Mouse (Mus musculus): ENCODE data around the gene Zfhx3. TPM values are rescaled to one million over a fixed set of nuclear protein-coding genes. Genes with fewer than 3 reads are reported as not detected.

Gene Zfhx3
- polyA plus RNA-seq, 1 experiment from 2014 or later: 27.5 TPM

- DNase-seq (ENCODE audit: low spot score) (no peak), ATAC-seq (replicated peaks; ENCODE audit: insufficient number of reproducible peaks, low FRiP score, low TSS enrichment, low read depth) (no peak)
- peaks cover 10% of the 10 kb centered on the region for H3K4me1 ChIP-seq (ENCODE audit: control insufficient read depth, insufficient read depth, low read length)
- 63% methylated on average over 15 of the region's 15 CpGs for whole genome bisulfite sequencing
- no peaks in the 10 kb centered on the region for H3K9me3 ChIP-seq (replicated peaks; ENCODE audit: control insufficient read depth, low read length)
- H3K4me2 ChIP-seq (ENCODE audit: low read depth, low read length): no peak overlapping the region
- no peaks in the 10 kb centered on the region for H3K27me3 ChIP-seq (ENCODE audit: control insufficient read depth, insufficient read depth, low read length)
- H3K9ac ChIP-seq (replicated peaks; ENCODE audit: low read length): no peak overlapping the region
- no peaks in the 10 kb centered on the region for H3K36me3 ChIP-seq (replicated peaks; ENCODE audit: control insufficient read depth, insufficient read depth, low read depth, low read length)
- no peak overlapping the region; the same call in 1 of the 2 replicates for H3K27ac ChIP-seq (replicated peaks; ENCODE audit: low read depth, low read length)
- H3K4me3 ChIP-seq (ENCODE audit: low read depth, low read length): no peak overlapping the region
Observed at GRCm38 (mm10) chr8:108903550-108903949, 961.1 kb downstream of the Zfhx3 start.

GRCm38 (mm10) chr8:108904288-108904971 is 962.0 kb downstream of the Zfhx3 start:
- no peaks in the 10 kb centered on the region for H3K27me3 ChIP-seq (ENCODE audit: control insufficient read depth, insufficient read depth, low read length)
- H3K27ac ChIP-seq (replicated peaks; ENCODE audit: low read depth, low read length): no peak overlapping the region
- H3K4me1 ChIP-seq (ENCODE audit: control insufficient read depth, insufficient read depth, low read length): peaks cover 10% of the 10 kb centered on the region
- ATAC-seq (replicated peaks; ENCODE audit: insufficient number of reproducible peaks, low FRiP score, low TSS enrichment, low read depth) (no peak), DNase-seq (ENCODE audit: low spot score) (no peak)
- H3K4me3 ChIP-seq (ENCODE audit: low read depth, low read length): no peak overlapping the region
- WGBS: 64% methylated on average over 11 of the region's 11 CpGs
- H3K36me3 ChIP-seq (replicated peaks; ENCODE audit: control insufficient read depth, insufficient read depth, low read depth, low read length): no peaks in the 10 kb centered on the region
- H3K9me3 ChIP-seq (replicated peaks; ENCODE audit: control insufficient read depth, low read length): no peaks in the 10 kb centered on the region
- no peak overlapping the region for H3K9ac ChIP-seq (replicated peaks; ENCODE audit: low read length)
- no peak overlapping the region for H3K4me2 ChIP-seq (ENCODE audit: low read depth, low read length)

- Histone ChIP-seq H3K27me3 (ENCODE audit: control insufficient read depth, insufficient read depth, low read length) (no peaks in the 10 kb centered on the region), H3K9ac (replicated peaks; ENCODE audit: low read length) (no peak overlapping the region), H3K4me2 (ENCODE audit: low read depth, low read length) (no peak overlapping the region), H3K4me3 (ENCODE audit: low read depth, low read length) (no peak overlapping the region), H3K27ac (replicated peaks; ENCODE audit: low read depth, low read length) (no peak overlapping the region; the same call in 1 of the 2 replicates), H3K9me3 (replicated peaks; ENCODE audit: control insufficient read depth, low read length) (no peaks in the 10 kb centered on the region), H3K4me1 (ENCODE audit: control insufficient read depth, insufficient read depth, low read length) (peaks cover 4% of the 10 kb centered on the region; the same call in 1 of the 2 replicates), H3K36me3 (replicated peaks; ENCODE audit: control insufficient read depth, insufficient read depth, low read depth, low read length) (no peaks in the 10 kb centered on the region)
- 83% methylated on average over 9 of the region's 9 CpGs for WGBS
- DNase-seq (ENCODE audit: low spot score) (no peak), ATAC-seq (replicated peaks; ENCODE audit: insufficient number of reproducible peaks, low FRiP score, low TSS enrichment, low read depth) (no peak)
Observed at GRCm38 (mm10) chr8:108908066-108908465, 965.6 kb downstream of the Zfhx3 start.

GRCm38 (mm10) chr8:108908540-108908939 is 966.1 kb downstream of the Zfhx3 start:
- H3K27me3 ChIP-seq (ENCODE audit: control insufficient read depth, insufficient read depth, low read length): no peaks in the 10 kb centered on the region
- no peak overlapping the region for H3K27ac ChIP-seq (replicated peaks; ENCODE audit: low read depth, low read length)
- H3K4me2 ChIP-seq (ENCODE audit: low read depth, low read length): no peak overlapping the region
- DNase-seq (ENCODE audit: low spot score) (no peak), ATAC-seq (replicated peaks; ENCODE audit: insufficient number of reproducible peaks, low FRiP score, low TSS enrichment, low read depth) (no peak)
- H3K36me3 ChIP-seq (replicated peaks; ENCODE audit: control insufficient read depth, insufficient read depth, low read depth, low read length): no peaks in the 10 kb centered on the region
- H3K4me1 ChIP-seq (ENCODE audit: control insufficient read depth, insufficient read depth, low read length): peaks cover 4% of the 10 kb centered on the region; the same call in 1 of the 2 replicates
- H3K9me3 ChIP-seq (replicated peaks; ENCODE audit: control insufficient read depth, low read length): no peaks in the 10 kb centered on the region
- no peak overlapping the region for H3K9ac ChIP-seq (replicated peaks; ENCODE audit: low read length)
- no peak overlapping the region for H3K4me3 ChIP-seq (ENCODE audit: low read depth, low read length)
- 81% methylated on average over 16 of the region's 16 CpGs for WGBS

GRCm38 (mm10) chr8:108909035-108909434 is 966.6 kb downstream of the Zfhx3 start:
- Histone ChIP-seq H3K4me1 (ENCODE audit: control insufficient read depth, insufficient read depth, low read length) (peaks cover 2% of the 10 kb centered on the region; the same call in 1 of the 2 replicates), H3K27ac (replicated peaks; ENCODE audit: low read depth, low read length) (no peak overlapping the region)

GRCm38 (mm10) chr8:108909455-108909854 is 967.0 kb downstream of the Zfhx3 start:
- no peaks in the 10 kb centered on the region for H3K27me3 ChIP-seq (ENCODE audit: control insufficient read depth, insufficient read depth, low read length)
- H3K4me2 ChIP-seq (ENCODE audit: low read depth, low read length): no peak overlapping the region
- DNase-seq (ENCODE audit: low spot score) (no peak), ATAC-seq (replicated peaks; ENCODE audit: insufficient number of reproducible peaks, low FRiP score, low TSS enrichment, low read depth) (no peak)
- H3K9ac ChIP-seq (replicated peaks; ENCODE audit: low read length): no peak overlapping the region
- H3K36me3 ChIP-seq (replicated peaks; ENCODE audit: control insufficient read depth, insufficient read depth, low read depth, low read length): no peaks in the 10 kb centered on the region
- H3K9me3 ChIP-seq (replicated peaks; ENCODE audit: control insufficient read depth, low read length): no peaks in the 10 kb centered on the region
- WGBS: 73% methylated on average over 2 of the region's 2 CpGs
- no peaks in the 10 kb centered on the region for H3K4me1 ChIP-seq (ENCODE audit: control insufficient read depth, insufficient read depth, low read length)
- no peak overlapping the region for H3K4me3 ChIP-seq (ENCODE audit: low read depth, low read length)
- no peak overlapping the region for H3K27ac ChIP-seq (replicated peaks; ENCODE audit: low read depth, low read length)

More at GRCm38 (mm10) chr8:108909035-108909434, 966.6 kb downstream of the Zfhx3 start:
- no peaks in the 10 kb centered on the region for H3K36me3 ChIP-seq (replicated peaks; ENCODE audit: control insufficient read depth, insufficient read depth, low read depth, low read length)
- ATAC-seq (replicated peaks; ENCODE audit: insufficient number of reproducible peaks, low FRiP score, low TSS enrichment, low read depth) (no peak), DNase-seq (ENCODE audit: low spot score) (no peak)
- H3K4me2 ChIP-seq (ENCODE audit: low read depth, low read length): no peak overlapping the region
- H3K4me3 ChIP-seq (ENCODE audit: low read depth, low read length): no peak overlapping the region
- no peak overlapping the region for H3K9ac ChIP-seq (replicated peaks; ENCODE audit: low read length)
- no peaks in the 10 kb centered on the region for H3K27me3 ChIP-seq (ENCODE audit: control insufficient read depth, insufficient read depth, low read length)
- WGBS: 66% methylated on average over 9 of the region's 9 CpGs
- no peaks in the 10 kb centered on the region for H3K9me3 ChIP-seq (replicated peaks; ENCODE audit: control insufficient read depth, low read length)

- 83% methylated on average over 12 of the region's 12 CpGs for WGBS
- no peaks in the 10 kb centered on the region for H3K4me1 ChIP-seq (ENCODE audit: control insufficient read depth, insufficient read depth, low read length)
- H3K4me2 ChIP-seq (ENCODE audit: low read depth, low read length): no peak overlapping the region
- no peak for DNase-seq (ENCODE audit: low spot score)
- H3K4me3 ChIP-seq (ENCODE audit: low read depth, low read length): no peak overlapping the region
- H3K36me3 ChIP-seq (replicated peaks; ENCODE audit: control insufficient read depth, insufficient read depth, low read depth, low read length): no peaks in the 10 kb centered on the region
- no peak overlapping the region for H3K27ac ChIP-seq (replicated peaks; ENCODE audit: low read depth, low read length)
- no peak overlapping the region for H3K9ac ChIP-seq (replicated peaks; ENCODE audit: low read length)
- H3K27me3 ChIP-seq (ENCODE audit: control insufficient read depth, insufficient read depth, low read length): no peaks in the 10 kb centered on the region
- no peaks in the 10 kb centered on the region for H3K9me3 ChIP-seq (replicated peaks; ENCODE audit: control insufficient read depth, low read length)
- ATAC-seq (replicated peaks; ENCODE audit: insufficient number of reproducible peaks, low FRiP score, low TSS enrichment, low read depth): no peak
Observed at GRCm38 (mm10) chr8:108910843-108911242, 968.4 kb downstream of the Zfhx3 start.

GRCm38 (mm10) chr8:108911511-108911910 is 969.1 kb downstream of the Zfhx3 start:
- Histone ChIP-seq H3K4me2 (ENCODE audit: low read depth, low read length) (no peak overlapping the region), H3K36me3 (replicated peaks; ENCODE audit: control insufficient read depth, insufficient read depth, low read depth, low read length) (no peaks in the 10 kb centered on the region), H3K27ac (replicated peaks; ENCODE audit: low read depth, low read length) (no peak overlapping the region), H3K4me3 (ENCODE audit: low read depth, low read length) (no peak overlapping the region), H3K9ac (replicated peaks; ENCODE audit: low read length) (no peak overlapping the region), H3K4me1 (ENCODE audit: control insufficient read depth, insufficient read depth, low read length) (no peaks in the 10 kb centered on the region), H3K27me3 (ENCODE audit: control insufficient read depth, insufficient read depth, low read length) (no peaks in the 10 kb centered on the region), H3K9me3 (replicated peaks; ENCODE audit: control insufficient read depth, low read length) (no peaks in the 10 kb centered on the region)
- 10% methylated on average over 6 of the region's 6 CpGs for WGBS
- DNase-seq (ENCODE audit: low spot score): peak; percentile 94
- ATAC-seq (replicated peaks; ENCODE audit: insufficient number of reproducible peaks, low FRiP score, low TSS enrichment, low read depth): 0 out of 2 replicates have a peak, but pooled peaks have one; percentile 45

All from embryonic facial prominence, embryonic 11.5 days (tissue).